Mouse (Mus musculus) bone marrow macrophage, adult 2 months (primary cell): ENCODE data around the gene Gm10053. TPM values are rescaled to one million over a fixed set of nuclear protein-coding genes. Genes with fewer than 3 reads are reported as not detected.
"Not testable (repeated sequence)": the region's sequence is repeated elsewhere in the genome, so short reads cannot be mapped to it uniquely, and the experiment has no call there.

ENCODE experiments used
- H3K27ac ChIP-seq: 2 replicates; pipeline ENCODE4 v1.5.1; 2012; ENCODE audit warnings: low read depth, low read length; ENCODE audit not compliant: insufficient read depth
- H3K4me1 ChIP-seq: 2 replicates; pipeline ENCODE4 v1.6.1; 2012; ENCODE audit warnings: low read length; ENCODE audit not compliant: control insufficient read depth, insufficient read depth
- H3K4me3 ChIP-seq: 2 replicates; pipeline ENCODE4 v1.5.1; 2012; ENCODE audit warnings: mild to moderate bottlenecking, low read length, moderate library complexity; ENCODE audit not compliant: insufficient read depth
- CTCF ChIP-seq: IDR thresholded peaks from 2 replicates; pipeline ENCODE4 v1.5.1; 2012; ENCODE audit warnings: low read depth, mild to moderate bottlenecking, low read length, moderate library complexity
- POLR2A ChIP-seq: IDR thresholded peaks from 2 replicates; pipeline ENCODE4 v1.6.1; 2012; ENCODE audit warnings: mild to moderate bottlenecking, low read depth, low read length, borderline replicate concordance
- polyA plus RNA-seq: library from polyadenylated mRNA; stranded (reverse); fragments of >200 nt; gene quantifications from 2 replicates; pipeline ENCODE4 v1.2.4, GENCODE M21; 2012; ENCODE audit not compliant: missing spikeins, insufficient read depth, insufficient read length

The Gm10053 gene
- polyA plus RNA-seq, result 59.4 and 67.3 TPM in 2 replicates

- not testable (repeated sequence) for H3K4me1 ChIP-seq, H3K27ac ChIP-seq, H3K4me3 ChIP-seq
These were observed at the start of gene Gm10053 for GRCm38 (mm10) chr19:24875129-24875870. Gm10053 (plus strand) TSS chr19:24875686.

- Histone ChIP-seq H3K27ac (no peak overlapping the region), H3K4me1 (no peaks in the 10 kb centered on the region), H3K4me3 (no peak overlapping the region)
- TF ChIP-seq POLR2A (no peak), CTCF (no peak)
These were observed 33.4 kb upstream of the Gm10053 start for GRCm38 (mm10) chr19:24842080-24842479.

GRCm38 (mm10) chr19:24845007-24845546 is 30.4 kb upstream of the Gm10053 start:
- peaks cover 4% of the 10 kb centered on the region for H3K4me1 ChIP-seq
- TF ChIP-seq POLR2A (no peak), CTCF (no peak)
- no peak overlapping the region for H3K4me3 ChIP-seq
- no peak overlapping the region for H3K27ac ChIP-seq

DNA sequence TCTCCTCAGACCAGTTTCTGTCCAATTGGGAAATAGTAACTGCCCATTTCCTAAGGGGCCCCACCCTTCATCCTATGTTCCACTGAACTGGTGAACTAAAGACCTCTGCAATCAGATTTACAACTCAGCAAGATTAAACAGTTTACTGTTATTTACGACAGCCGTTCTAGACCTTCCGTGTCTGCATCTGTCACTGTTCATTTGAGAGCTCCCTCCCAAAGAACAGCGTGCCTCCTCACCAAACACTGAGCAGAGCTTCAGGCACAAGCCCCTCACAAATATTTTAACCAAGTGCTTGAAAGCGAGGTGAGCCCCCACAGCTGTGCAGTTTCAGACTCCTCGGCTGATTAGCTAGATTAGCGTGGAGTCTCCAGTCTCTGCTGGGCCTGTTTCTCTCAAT is 27.1 kb upstream of the Gm10053 start:
- H3K4me3 ChIP-seq, result no peak overlapping the region
- no peak overlapping the region for H3K27ac ChIP-seq
- TF ChIP-seq POLR2A (no peak), CTCF (no peak)
- H3K4me1 ChIP-seq, result peaks cover 4% of the 10 kb centered on the region

- H3K4me1 ChIP-seq, result peaks cover 4% of the 10 kb centered on the region
- H3K27ac ChIP-seq, result no peak overlapping the region
- no peak overlapping the region for H3K4me3 ChIP-seq
- TF ChIP-seq POLR2A, result no peak
- no peak for TF ChIP-seq CTCF
These were observed 26.6 kb upstream of the Gm10053 start for GRCm38 (mm10) chr19:24848844-24849243.

- H3K27ac ChIP-seq, result no peak overlapping the region
- peaks cover 4% of the 10 kb centered on the region for H3K4me1 ChIP-seq
- no peak overlapping the region for H3K4me3 ChIP-seq
- TF ChIP-seq POLR2A, result no peak
- TF ChIP-seq CTCF, result no peak
These were observed 23.8 kb upstream of the Gm10053 start for GRCm38 (mm10) chr19:24851456-24852315.

DNA sequence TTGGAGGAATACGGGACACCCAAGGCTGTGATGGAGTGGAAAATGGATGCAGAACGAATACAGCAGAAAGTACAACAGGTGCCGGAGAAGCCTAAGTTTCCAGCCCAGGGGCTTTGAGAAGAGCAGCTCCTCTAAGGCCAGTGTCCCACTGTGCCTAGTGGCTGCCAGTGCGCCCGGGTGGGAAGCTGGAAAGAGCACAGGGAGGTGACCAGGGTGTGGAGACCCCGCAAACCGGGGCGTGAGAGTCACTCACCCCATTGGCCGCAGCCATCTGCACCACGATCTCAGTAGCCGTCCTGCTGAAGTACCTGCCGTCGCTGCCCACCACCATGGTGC is 14.2 kb upstream of the Gm10053 start:
- Histone ChIP-seq H3K27ac (no peak overlapping the region), H3K4me3 (peak overlapping the region; percentile 41), H3K4me1 (no peaks in the 10 kb centered on the region; the same call in 1 of the 2 replicates)
- no peak for TF ChIP-seq POLR2A
- TF ChIP-seq CTCF, result no peak

DNA sequence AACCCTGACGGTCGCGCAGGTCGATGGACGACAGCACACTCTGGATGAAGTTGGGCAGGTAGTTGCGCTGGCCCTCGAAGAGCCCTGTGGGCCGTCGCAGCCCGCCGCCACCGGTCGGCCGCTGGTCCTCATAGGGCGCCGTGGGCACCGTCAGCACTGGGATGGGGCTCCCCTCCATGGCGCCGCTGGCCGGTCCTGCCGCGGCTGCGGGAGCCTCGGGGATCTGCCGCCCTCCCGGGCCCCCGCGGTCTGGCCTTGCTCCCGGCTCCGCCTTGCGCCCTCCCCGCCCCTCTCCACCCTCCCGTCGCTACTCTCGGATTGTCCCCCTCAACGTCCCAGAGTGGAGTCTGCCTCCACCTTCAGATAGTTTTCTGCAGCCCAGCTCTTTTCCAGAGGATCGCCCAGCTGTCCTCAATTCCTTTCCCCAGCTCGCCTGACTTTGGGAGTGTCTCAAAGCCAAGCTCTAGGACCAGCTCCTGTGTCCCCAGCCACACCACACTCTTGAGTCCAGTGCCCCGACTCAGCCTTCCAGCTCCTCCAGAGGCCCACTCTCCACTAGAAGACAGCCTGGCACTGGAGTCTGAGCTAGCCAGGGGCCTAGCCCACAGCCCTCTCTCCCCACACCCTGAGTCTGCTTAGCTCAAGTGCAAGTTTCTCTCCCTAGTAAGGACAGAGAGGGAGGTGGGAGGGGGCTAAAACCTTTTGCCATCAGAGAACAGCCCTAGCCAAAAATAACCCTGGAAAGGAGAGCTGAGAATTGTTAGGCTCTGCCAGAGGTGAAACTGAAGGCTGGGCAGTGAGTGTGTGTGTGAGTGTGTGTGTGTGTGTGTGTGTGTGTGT is 13.7 kb upstream of the Gm10053 start, which contains the start of gene Pgm5:
Pgm5 (minus strand) TSS at position 244 of the 840 bp plus-strand sequence.
- no peak within 1 kb of the TSS for H3K27ac ChIP-seq
- TF ChIP-seq POLR2A (no peak), CTCF (no peak)
- H3K4me1 ChIP-seq, result no peaks in the 10 kb centered on the region; the same call in 1 of the 2 replicates
- H3K4me3 ChIP-seq, result peak within 1 kb of the TSS; percentile 41

DNA sequence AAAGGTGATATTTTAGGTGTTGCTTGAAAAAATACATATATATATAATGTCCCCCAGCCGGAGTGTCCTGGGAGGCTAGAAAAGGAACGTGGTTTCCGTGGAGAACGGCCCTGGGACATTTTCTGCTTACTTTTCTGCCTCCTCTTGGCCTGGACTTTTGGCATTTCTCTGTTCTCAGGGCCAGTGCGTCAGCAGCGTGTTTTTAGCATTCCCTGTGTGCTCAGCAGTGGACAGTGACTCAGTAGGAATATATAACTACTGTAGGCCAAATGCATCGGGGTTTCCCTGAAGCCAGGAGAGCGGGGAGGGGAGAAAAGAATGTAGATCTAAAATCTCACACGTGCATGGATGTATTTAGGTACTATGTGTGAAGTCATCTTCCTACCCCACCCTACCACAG is 10.1 kb upstream of the Gm10053 start:
- no peak for TF ChIP-seq POLR2A
- TF ChIP-seq CTCF, result no peak
- H3K4me3 ChIP-seq, result no peak overlapping the region
- H3K4me1 ChIP-seq, result no peaks in the 10 kb centered on the region; the same call in 1 of the 2 replicates
- no peak overlapping the region for H3K27ac ChIP-seq
